Mouse (Mus musculus) spleen, postnatal 10 days (tissue): ENCODE data around the gene Tsku.

Experiments
- DNase-seq, 2 experiments: peaks; one replicate each; pipeline ENCODE4 v3.0.0; 2021 to 2022; ENCODE audit warnings: low spot score in 2 of 2

Tsku gene

GRCm38 (mm10) chr7:98359951-98360620, 1.0 kb downstream of the Tsku start:
- no peak for DNase-seq

GRCm38 (mm10) chr7:98358016-98358415, 3.1 kb downstream of the Tsku start:
- DNase-seq: no peak

- no peak for DNase-seq
Observed at GRCm38 (mm10) chr7:98357324-98357723, 3.8 kb downstream of the Tsku start.

- no peak for DNase-seq
Observed at GRCm38 (mm10) chr7:98354921-98355310, 6.2 kb downstream of the Tsku start.

GRCm38 (mm10) chr7:98354160-98354920, 6.8 kb downstream of the Tsku start:
- no peak for DNase-seq

GRCm38 (mm10) chr7:98353616-98354015, 7.5 kb downstream of the Tsku start:
- DNase-seq: no peak

GRCm38 (mm10) chr7:98351523-98351922, 9.6 kb downstream of the Tsku start:
- no peak for DNase-seq

GRCm38 (mm10) chr7:98349821-98350220, 11.3 kb downstream of the Tsku start:
- no peak for DNase-seq

GRCm38 (mm10) chr7:98349096-98349495, 12.0 kb downstream of the Tsku start:
- peak; percentile 75 to 91 for DNase-seq

GRCm38 (mm10) chr7:98348043-98348442, 13.1 kb downstream of the Tsku start:
- peak; percentile 52 to 82 for DNase-seq

GRCm38 (mm10) chr7:98347471-98347870, 13.7 kb downstream of the Tsku start:
- no peak for DNase-seq

GRCm38 (mm10) chr7:98345036-98345435, 16.1 kb downstream of the Tsku start:
- DNase-seq: no peak

GRCm38 (mm10) chr7:98344361-98344760, 16.8 kb downstream of the Tsku start:
- peak in 1 of 2 experiments; percentile 85 for DNase-seq

- DNase-seq: no peak
Observed at GRCm38 (mm10) chr7:98342249-98342648, 18.9 kb downstream of the Tsku start.

- peak; percentile 86 to 92 for DNase-seq
Observed at GRCm38 (mm10) chr7:98341475-98341874, 19.7 kb downstream of the Tsku start.

- DNase-seq: no peak
Observed at GRCm38 (mm10) chr7:98340343-98340742, 20.8 kb downstream of the Tsku start.

- DNase-seq: no peak
Observed at GRCm38 (mm10) chr7:98333987-98334386, 27.1 kb downstream of the Tsku start.

- no peak for DNase-seq
Observed at GRCm38 (mm10) chr7:98333507-98333906, 27.6 kb downstream of the Tsku start.

GRCm38 (mm10) chr7:98332678-98333397, 28.3 kb downstream of the Tsku start:
- no peak for DNase-seq

- no peak for DNase-seq
Observed at GRCm38 (mm10) chr7:98331932-98332331, 29.2 kb downstream of the Tsku start.

GRCm38 (mm10) chr7:98330375-98331002, 30.6 kb downstream of the Tsku start:
- no peak for DNase-seq
